Mouse (Mus musculus): ENCODE data around the gene Mmp28. TPM values are rescaled to one million over a fixed set of nuclear protein-coding genes. Genes with fewer than 3 reads are reported as not detected.

Gene Mmp28
- polyA plus RNA-seq, 1 experiment from 2014 or later: 2.1 TPM

GRCm38 (mm10) chr11:83406391-83406790 lies 56.5 kb downstream of the Mmp28 start:
- no peak for DNase-seq (ENCODE audit: low spot score)
- Histone ChIP-seq H3K9ac (ENCODE audit: low read length) (no peak overlapping the region), H3K36me3 (ENCODE audit: control insufficient read depth, insufficient read depth, low read length) (no peaks in the 10 kb centered on the region), H3K4me2 (ENCODE audit: low read depth, low read length, severe bottlenecking) (no peak overlapping the region), H3K27me3 (ENCODE audit: control insufficient read depth, insufficient read depth, low read length) (no peaks in the 10 kb centered on the region), H3K27ac (ENCODE audit: low read depth, low read length) (no peak overlapping the region), H3K4me1 (replicated peaks; ENCODE audit: control insufficient read depth, insufficient read depth, low read length) (peaks cover 4% of the 10 kb centered on the region; the same call in 1 of the 2 replicates), H3K9me3 (ENCODE audit: control insufficient read depth, low read length) (no peaks in the 10 kb centered on the region), H3K4me3 (ENCODE audit: low read depth, low read length) (no peak overlapping the region)
- WGBS: 79% methylated on average over 3 of the region's 3 CpGs
- no peak for ATAC-seq (replicated peaks; ENCODE audit: low FRiP score)

DNA sequence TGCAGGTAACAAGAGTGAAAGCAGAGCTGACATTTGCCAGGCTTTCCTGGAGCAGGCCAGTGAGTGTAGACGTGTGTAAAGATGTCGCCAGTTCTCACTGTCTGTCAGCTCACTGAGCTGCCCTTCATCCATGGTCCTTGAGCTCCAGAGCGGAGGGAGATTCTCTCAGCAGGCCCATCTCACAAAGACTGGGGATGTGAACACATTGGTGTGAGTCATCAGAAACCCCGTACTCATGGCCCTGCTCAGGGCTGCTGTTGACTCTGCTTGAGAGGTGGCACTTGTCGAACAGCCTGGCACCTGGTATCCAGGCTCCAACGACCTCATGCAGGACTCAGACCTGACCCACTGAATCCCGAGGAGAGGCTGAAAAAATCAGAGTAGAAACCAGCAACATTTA lies 59.1 kb downstream of the Mmp28 start:
- Histone ChIP-seq H3K27ac (ENCODE audit: low read depth, low read length) (no peak overlapping the region), H3K4me2 (ENCODE audit: low read depth, low read length, severe bottlenecking) (no peak overlapping the region), H3K27me3 (ENCODE audit: control insufficient read depth, insufficient read depth, low read length) (no peaks in the 10 kb centered on the region), H3K4me3 (ENCODE audit: low read depth, low read length) (no peak overlapping the region), H3K4me1 (replicated peaks; ENCODE audit: control insufficient read depth, insufficient read depth, low read length) (no peaks in the 10 kb centered on the region), H3K9me3 (ENCODE audit: control insufficient read depth, low read length) (no peaks in the 10 kb centered on the region), H3K36me3 (ENCODE audit: control insufficient read depth, insufficient read depth, low read length) (no peaks in the 10 kb centered on the region), H3K9ac (ENCODE audit: low read length) (no peak overlapping the region)
- WGBS: 82% methylated on average over 7 of the region's 7 CpGs
- DNase-seq (ENCODE audit: low spot score): no peak
- ATAC-seq (replicated peaks; ENCODE audit: low FRiP score): no peak

- WGBS: 84% methylated on average over 5 of the region's 5 CpGs
- Histone ChIP-seq H3K27ac (ENCODE audit: low read depth, low read length) (no peak overlapping the region), H3K9me3 (ENCODE audit: control insufficient read depth, low read length) (no peaks in the 10 kb centered on the region), H3K4me3 (ENCODE audit: low read depth, low read length) (no peak overlapping the region), H3K4me2 (ENCODE audit: low read depth, low read length, severe bottlenecking) (no peak overlapping the region), H3K27me3 (ENCODE audit: control insufficient read depth, insufficient read depth, low read length) (no peaks in the 10 kb centered on the region), H3K36me3 (ENCODE audit: control insufficient read depth, insufficient read depth, low read length) (no peaks in the 10 kb centered on the region; the same call in 1 of the 2 replicates), H3K4me1 (replicated peaks; ENCODE audit: control insufficient read depth, insufficient read depth, low read length) (peaks cover 7% of the 10 kb centered on the region), H3K9ac (ENCODE audit: low read length) (no peak overlapping the region)
- no peak for ATAC-seq (replicated peaks; ENCODE audit: low FRiP score)
- no peak for DNase-seq (ENCODE audit: low spot score)
These were observed 64.1 kb downstream of the Mmp28 start for GRCm38 (mm10) chr11:83398724-83399123.

DNA sequence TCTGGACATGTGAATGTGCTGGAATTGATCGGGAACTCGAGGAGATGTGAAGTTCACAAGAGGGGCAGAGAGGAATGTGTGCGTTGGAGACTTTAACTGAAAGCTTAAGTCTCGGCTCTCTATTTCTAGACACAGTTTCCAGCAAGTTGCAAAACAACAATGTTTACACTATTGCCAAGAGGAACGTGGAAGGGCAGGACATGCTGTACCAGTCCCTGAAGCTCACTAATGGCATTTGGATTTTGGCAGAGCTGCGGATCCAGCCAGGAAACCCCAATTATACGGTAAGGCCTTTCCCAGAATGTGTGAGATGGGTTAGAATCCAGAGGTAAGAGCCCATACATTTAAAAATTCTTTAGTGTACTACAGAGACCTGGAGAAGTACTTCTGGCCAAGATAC lies 65.2 kb downstream of the Mmp28 start:
- DNase-seq (ENCODE audit: low spot score): no peak
- Histone ChIP-seq H3K27me3 (ENCODE audit: control insufficient read depth, insufficient read depth, low read length) (no peaks in the 10 kb centered on the region), H3K27ac (ENCODE audit: low read depth, low read length) (no peak overlapping the region), H3K4me3 (ENCODE audit: low read depth, low read length) (no peak overlapping the region), H3K36me3 (ENCODE audit: control insufficient read depth, insufficient read depth, low read length) (no peaks in the 10 kb centered on the region; the same call in 1 of the 2 replicates), H3K4me2 (ENCODE audit: low read depth, low read length, severe bottlenecking) (no peak overlapping the region), H3K9ac (ENCODE audit: low read length) (no peak overlapping the region), H3K9me3 (ENCODE audit: control insufficient read depth, low read length) (no peaks in the 10 kb centered on the region), H3K4me1 (replicated peaks; ENCODE audit: control insufficient read depth, insufficient read depth, low read length) (peaks cover 7% of the 10 kb centered on the region)
- WGBS: 92% methylated on average over 7 of the region's 7 CpGs
- no peak for ATAC-seq (replicated peaks; ENCODE audit: low FRiP score)

- Histone ChIP-seq H3K9ac (ENCODE audit: low read length) (no peak overlapping the region), H3K27me3 (ENCODE audit: control insufficient read depth, insufficient read depth, low read length) (no peaks in the 10 kb centered on the region), H3K4me3 (ENCODE audit: low read depth, low read length) (no peak overlapping the region), H3K36me3 (ENCODE audit: control insufficient read depth, insufficient read depth, low read length) (peaks cover 4% of the 10 kb centered on the region; the same call in 1 of the 2 replicates), H3K4me1 (replicated peaks; ENCODE audit: control insufficient read depth, insufficient read depth, low read length) (peaks cover 7% of the 10 kb centered on the region), H3K27ac (ENCODE audit: low read depth, low read length) (no peak overlapping the region), H3K4me2 (ENCODE audit: low read depth, low read length, severe bottlenecking) (no peak overlapping the region), H3K9me3 (ENCODE audit: control insufficient read depth, low read length) (no peaks in the 10 kb centered on the region)
- ATAC-seq (replicated peaks; ENCODE audit: low FRiP score) (peak; percentile 49; the same call in 1 of the 2 replicates), DNase-seq (ENCODE audit: low spot score) (no peak)
- 21% methylated on average over 6 of the region's 6 CpGs for WGBS
These were observed 68.0 kb downstream of the Mmp28 start for GRCm38 (mm10) chr11:83394802-83395439.

DNA sequence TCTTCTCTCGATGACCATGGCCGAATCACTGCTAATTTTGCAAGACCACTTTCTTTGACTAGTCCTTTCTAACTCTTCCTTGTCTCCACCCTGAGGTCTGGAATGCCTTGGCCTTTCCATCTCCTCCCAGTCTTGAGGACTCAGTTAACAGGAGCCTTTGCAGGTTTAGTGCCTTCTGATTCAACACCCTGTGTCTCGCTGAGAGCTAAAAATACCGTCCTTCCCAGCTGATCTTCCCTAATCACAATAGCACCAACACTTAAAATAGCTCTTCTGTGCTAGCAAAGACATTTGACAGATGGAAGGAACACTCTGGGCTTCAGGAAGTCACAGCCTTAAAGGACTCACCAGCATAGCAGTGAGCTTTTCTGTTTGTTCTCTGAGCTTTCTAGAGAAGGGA lies 69.8 kb downstream of the Mmp28 start:
- no peaks in the 10 kb centered on the region for H3K9me3 ChIP-seq (ENCODE audit: control insufficient read depth, low read length)
- H3K9ac ChIP-seq (ENCODE audit: low read length): no peak overlapping the region
- DNase-seq (ENCODE audit: low spot score) (no peak), ATAC-seq (replicated peaks; ENCODE audit: low FRiP score) (no peak)
- WGBS: 92% methylated on average over 4 of the region's 4 CpGs
- no peak overlapping the region for H3K4me3 ChIP-seq (ENCODE audit: low read depth, low read length)
- peaks cover 4% of the 10 kb centered on the region; the same call in 1 of the 2 replicates for H3K36me3 ChIP-seq (ENCODE audit: control insufficient read depth, insufficient read depth, low read length)
- peaks cover 7% of the 10 kb centered on the region for H3K4me1 ChIP-seq (replicated peaks; ENCODE audit: control insufficient read depth, insufficient read depth, low read length)
- H3K27ac ChIP-seq (ENCODE audit: low read depth, low read length): no peak overlapping the region
- no peak overlapping the region for H3K4me2 ChIP-seq (ENCODE audit: low read depth, low read length, severe bottlenecking)
- no peaks in the 10 kb centered on the region for H3K27me3 ChIP-seq (ENCODE audit: control insufficient read depth, insufficient read depth, low read length)

Other genes starting within 250 kb of the Mmp28 start
- gene Slfn14, start 176.3 kb downstream of the Mmp28 start, polyA plus RNA-seq (2014; fragmentation: Nextera tagmentation; extraction: Ambion mirVana): 0.67 and 0.91 TPM in 2 replicates
- gene Ap2b1, start 164.0 kb downstream of the Mmp28 start, polyA plus RNA-seq (2014; fragmentation: Nextera tagmentation; extraction: Ambion mirVana): 108 and 110 TPM in 2 replicates
- 16.0 and 16.5 TPM in 2 replicates for gene Pex12, start 160.5 kb downstream of the Mmp28 start, polyA plus RNA-seq (2014; fragmentation: Nextera tagmentation; extraction: Ambion mirVana)
- 4.1 and 4.6 TPM in 2 replicates for gene Rasl10b, start 53.9 kb downstream of the Mmp28 start, polyA plus RNA-seq (2014; fragmentation: Nextera tagmentation; extraction: Ambion mirVana)
- gene Gas2l2, start 33.6 kb downstream of the Mmp28 start, polyA plus RNA-seq (2014; fragmentation: Nextera tagmentation; extraction: Ambion mirVana): not detected in 2 replicates
- gene 1700020L24Rik, start 25.4 kb downstream of the Mmp28 start, polyA plus RNA-seq (2014; fragmentation: Nextera tagmentation; extraction: Ambion mirVana): 0.29 and 0.68 TPM in 2 replicates
- gene Taf15, start 10.0 kb upstream of the Mmp28 start, polyA plus RNA-seq (2014; fragmentation: Nextera tagmentation; extraction: Ambion mirVana): 13.8 and 14.9 TPM in 2 replicates
- gene Heatr9, start 59.1 kb upstream of the Mmp28 start, polyA plus RNA-seq (2014; fragmentation: Nextera tagmentation; extraction: Ambion mirVana): not detected in 2 replicates
- gene Ccl5, start 67.4 kb upstream of the Mmp28 start, polyA plus RNA-seq (2014; fragmentation: Nextera tagmentation; extraction: Ambion mirVana): not detected in 2 replicates
- 1.1 and 1.3 TPM in 2 replicates for gene Ccl9, start 115.6 kb upstream of the Mmp28 start, polyA plus RNA-seq (2014; fragmentation: Nextera tagmentation; extraction: Ambion mirVana)
- gene Ccl6, start 130.0 kb upstream of the Mmp28 start, polyA plus RNA-seq (2014; fragmentation: Nextera tagmentation; extraction: Ambion mirVana): 0.80 and 0.89 TPM in 2 replicates
- not detected in 2 replicates for gene Rpl9-ps1, start 182.6 kb upstream of the Mmp28 start, polyA plus RNA-seq (2014; fragmentation: Nextera tagmentation; extraction: Ambion mirVana)
- 0.63 and 0.95 TPM in 2 replicates for gene Ccl3, start 186.3 kb upstream of the Mmp28 start, polyA plus RNA-seq (2014; fragmentation: Nextera tagmentation; extraction: Ambion mirVana)
- 0.44 TPM in 1 of 2 replicates, not detected in the other for gene Ccl4, start 199.5 kb upstream of the Mmp28 start, polyA plus RNA-seq (2014; fragmentation: Nextera tagmentation; extraction: Ambion mirVana)
- 0.40 TPM in 1 of 2 replicates, not detected in the other for gene Wfdc17, start 240.9 kb upstream of the Mmp28 start, polyA plus RNA-seq (2014; fragmentation: Nextera tagmentation; extraction: Ambion mirVana)
- gene Wfdc18, start 245.9 kb upstream of the Mmp28 start, polyA plus RNA-seq (2014; fragmentation: Nextera tagmentation; extraction: Ambion mirVana): not detected in 2 replicates

All from forebrain, embryonic 11.5 days (tissue).